ENCODE assay signal across 8 mouse cellular contexts in the genomic region with DNA sequence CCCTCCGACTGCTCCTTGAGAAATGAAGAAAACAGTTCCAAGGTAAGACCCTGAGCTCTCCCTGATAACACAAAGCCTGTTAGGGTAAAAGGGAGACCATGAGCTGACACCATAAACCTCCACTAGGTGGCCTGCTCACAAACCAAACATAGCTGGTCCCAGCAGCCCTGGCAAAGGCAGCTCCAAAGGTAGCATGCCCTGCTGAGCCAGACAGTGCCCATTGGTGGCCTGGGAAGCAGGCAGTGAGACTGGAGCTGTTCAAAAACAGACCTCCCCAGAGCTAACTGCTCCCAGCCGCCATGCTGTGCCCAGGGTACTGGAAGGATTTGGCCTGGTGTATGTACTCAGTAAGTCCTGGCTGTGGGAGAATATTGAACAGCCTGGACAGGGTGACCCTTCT.
DNase-seq lines count a peak whose midpoint lies in the region; ATAC-seq and TF ChIP-seq lines count a peak whose summit lies in the region.

No protein-coding gene starts in this region.

- no peak overlapping the region for H3K9ac ChIP-seq in lung, postnatal 0 days (replicated peaks; ENCODE audit: low read depth)

- no peaks in the 10 kb centered on the region for H3K9me3 ChIP-seq in lung, postnatal 0 days (ENCODE audit: low read length)

- no peak for TF ChIP-seq EP300 in lung, postnatal 0 days (IDR thresholded peaks at IDR 0.05)

- DNase-seq in left cerebral cortex, adult 18-20 months (ENCODE audit: low spot score in 2 of 2), result peak; percentile 12 to 40
- no peak for DNase-seq in left cerebral cortex, adult 8-10 months (ENCODE audit: low spot score in 2 of 2)
- DNase-seq in adrenal gland, postnatal 10 days, result peak; percentile 42
- DNase-seq in cerebellum, postnatal 25 days, result peak; percentile 34 to 50
- DNase-seq in kidney, postnatal 10 days, result peak; percentile 49
- no peak for DNase-seq in lung, postnatal 0 days (ENCODE audit: low spot score)
- no peak for DNase-seq in urinary bladder, postnatal 14 days (ENCODE audit: low spot score)
- DNase-seq in thymus, postnatal 10 days (ENCODE audit: low spot score in 2 of 2), result no peak

- no peaks in the 10 kb centered on the region for H3K4me1 ChIP-seq in lung, postnatal 0 days (ENCODE audit: insufficient read depth, low read depth, low read length)

- no peaks in the 10 kb centered on the region for H3K36me3 ChIP-seq in lung, postnatal 0 days (ENCODE audit: insufficient read depth, low read length)

- no peak for TF ChIP-seq CTCF in lung, postnatal 0 days (IDR thresholded peaks at IDR 0.05)

- no peak for ATAC-seq in lung, postnatal 0 days

- WGBS in lung, postnatal 0 days, result 51% methylated on average over 2 of the region's 2 CpGs

- H3K27ac ChIP-seq in lung, postnatal 0 days (ENCODE audit: low read length), result no peak overlapping the region

- no peak overlapping the region for H3K4me2 ChIP-seq in lung, postnatal 0 days (replicated peaks; ENCODE audit: low read depth, low read length)

- H3K4me3 ChIP-seq in lung, postnatal 0 days (ENCODE audit: low read depth, low read length), result no peak overlapping the region

- H3K27me3 ChIP-seq in lung, postnatal 0 days (replicated peaks; ENCODE audit: insufficient read depth, low read length), result no peaks in the 10 kb centered on the region

Comparison
In these comparisons a context has a peak if more than half of its experiments do, and no peak if none do; other contexts are left out.
1. DNase-seq: peak in left cerebral cortex, adult 18-20 months (2 of 2), adrenal gland, postnatal 10 days (single experiment), cerebellum, postnatal 25 days (2 of 2) and kidney, postnatal 10 days (single experiment); none in left cerebral cortex, adult 8-10 months (0 of 2), lung, postnatal 0 days (single experiment), urinary bladder, postnatal 14 days (single experiment) and thymus, postnatal 10 days (0 of 2).